Mouse (Mus musculus): Measurements from ENCODE around the gene Lgals9. TPM values are rescaled to one million over a fixed set of nuclear protein-coding genes. Genes with fewer than 3 reads are reported as not detected.
A peak's percentile ranks its signal among the peaks of the same experiment; 100 is the strongest.
"Not testable (repeated sequence)": the region's sequence is repeated elsewhere in the genome, so short reads cannot be mapped to it uniquely, and the experiment has no call there.

Lgals9 gene
- polyA plus RNA-seq, 1 experiment, result 686 TPM

- Histone ChIP-seq H3K27me3 (ENCODE audit: control insufficient read depth, insufficient read depth, low read length) (no peaks in the 10 kb centered on the region), H3K36me3 (ENCODE audit: control insufficient read depth, insufficient read depth, low read length) (peaks cover 61% of the 10 kb centered on the region), H3K4me1 (ENCODE audit: control insufficient read depth, insufficient read depth, insufficient read length, low read length) (no peaks in the 10 kb centered on the region), H3K27ac (ENCODE audit: insufficient read depth, low read depth, low read length) (no peak overlapping the region), H3K4me3 (ENCODE audit: low read depth, low read length) (no peak overlapping the region)
- TF ChIP-seq POLR2A (IDR thresholded peaks at IDR 0.05; ENCODE audit: low read depth, low read length), result no peak
- no peak for TF ChIP-seq CTCF (IDR thresholded peaks at IDR 0.05; ENCODE audit: extremely low read depth, insufficient read length, insufficient replicate concordance, low read depth, low read length)
- 88% methylated on average over 15 of the region's 15 CpGs for WGBS
Measured at GRCm38 (mm10) chr11:79014602-79015325, 30.0 kb upstream of the Lgals9 start.

GRCm38 (mm10) chr11:79013806-79014205 is 29.1 kb upstream of the Lgals9 start:
- H3K36me3 ChIP-seq (ENCODE audit: control insufficient read depth, insufficient read depth, low read length), result peaks cover 51% of the 10 kb centered on the region
- TF ChIP-seq POLR2A (IDR thresholded peaks at IDR 0.05; ENCODE audit: low read depth, low read length) (no peak), CTCF (IDR thresholded peaks at IDR 0.05; ENCODE audit: extremely low read depth, insufficient read length, insufficient replicate concordance, low read depth, low read length) (no peak)
- 81% methylated on average over 9 of the region's 9 CpGs for WGBS
- peaks cover 1% of the 10 kb centered on the region; the same call in 1 of the 2 replicates for H3K4me1 ChIP-seq (ENCODE audit: control insufficient read depth, insufficient read depth, insufficient read length, low read length)
- no peak overlapping the region for H3K27ac ChIP-seq (ENCODE audit: insufficient read depth, low read depth, low read length)
- no peak overlapping the region for H3K4me3 ChIP-seq (ENCODE audit: low read depth, low read length)
- no peaks in the 10 kb centered on the region for H3K27me3 ChIP-seq (ENCODE audit: control insufficient read depth, insufficient read depth, low read length)

GRCm38 (mm10) chr11:79013056-79013455 is 28.3 kb upstream of the Lgals9 start:
- Histone ChIP-seq H3K4me3 (ENCODE audit: low read depth, low read length) (no peak overlapping the region), H3K4me1 (ENCODE audit: control insufficient read depth, insufficient read depth, insufficient read length, low read length) (peaks cover 5% of the 10 kb centered on the region; the same call in 1 of the 2 replicates), H3K36me3 (ENCODE audit: control insufficient read depth, insufficient read depth, low read length) (peaks cover 44% of the 10 kb centered on the region), H3K27ac (ENCODE audit: insufficient read depth, low read depth, low read length) (no peak overlapping the region), H3K27me3 (ENCODE audit: control insufficient read depth, insufficient read depth, low read length) (no peaks in the 10 kb centered on the region)
- TF ChIP-seq CTCF (IDR thresholded peaks at IDR 0.05; ENCODE audit: extremely low read depth, insufficient read length, insufficient replicate concordance, low read depth, low read length), result no peak
- TF ChIP-seq POLR2A (IDR thresholded peaks at IDR 0.05; ENCODE audit: low read depth, low read length), result no peak

- Histone ChIP-seq H3K4me1 (ENCODE audit: control insufficient read depth, insufficient read depth, insufficient read length, low read length) (peaks cover 9% of the 10 kb centered on the region; the same call in 1 of the 2 replicates), H3K4me3 (ENCODE audit: low read depth, low read length) (no peak overlapping the region), H3K36me3 (ENCODE audit: control insufficient read depth, insufficient read depth, low read length) (peaks cover 39% of the 10 kb centered on the region), H3K27me3 (ENCODE audit: control insufficient read depth, insufficient read depth, low read length) (no peaks in the 10 kb centered on the region), H3K27ac (ENCODE audit: insufficient read depth, low read depth, low read length) (no peak overlapping the region)
- WGBS, result 99% methylated on average over 2 of the region's 2 CpGs
- TF ChIP-seq CTCF (IDR thresholded peaks at IDR 0.05; ENCODE audit: extremely low read depth, insufficient read length, insufficient replicate concordance, low read depth, low read length), result no peak
- TF ChIP-seq POLR2A (IDR thresholded peaks at IDR 0.05; ENCODE audit: low read depth, low read length), result no peak
Measured at GRCm38 (mm10) chr11:79012529-79012928, 27.8 kb upstream of the Lgals9 start.

GRCm38 (mm10) chr11:79008891-79009290 is 24.1 kb upstream of the Lgals9 start:
- Histone ChIP-seq H3K4me3 (ENCODE audit: low read depth, low read length) (no peak overlapping the region), H3K36me3 (ENCODE audit: control insufficient read depth, insufficient read depth, low read length) (peaks cover 3% of the 10 kb centered on the region; the same call in 1 of the 2 replicates), H3K4me1 (ENCODE audit: control insufficient read depth, insufficient read depth, insufficient read length, low read length) (peaks cover 24% of the 10 kb centered on the region), H3K27ac (ENCODE audit: insufficient read depth, low read depth, low read length) (peak overlapping the region; percentile 76), H3K27me3 (ENCODE audit: control insufficient read depth, insufficient read depth, low read length) (no peaks in the 10 kb centered on the region)
- 53% methylated on average over 7 of the region's 7 CpGs for WGBS
- TF ChIP-seq CTCF (IDR thresholded peaks at IDR 0.05; ENCODE audit: extremely low read depth, insufficient read length, insufficient replicate concordance, low read depth, low read length) (no peak), POLR2A (IDR thresholded peaks at IDR 0.05; ENCODE audit: low read depth, low read length) (no peak)

GRCm38 (mm10) chr11:79008007-79008775 is 23.4 kb upstream of the Lgals9 start:
- no peaks in the 10 kb centered on the region for H3K27me3 ChIP-seq (ENCODE audit: control insufficient read depth, insufficient read depth, low read length)
- no peaks in the 10 kb centered on the region for H3K36me3 ChIP-seq (ENCODE audit: control insufficient read depth, insufficient read depth, low read length)
- no peak for TF ChIP-seq CTCF (IDR thresholded peaks at IDR 0.05; ENCODE audit: extremely low read depth, insufficient read length, insufficient replicate concordance, low read depth, low read length)
- TF ChIP-seq POLR2A (IDR thresholded peaks at IDR 0.05; ENCODE audit: low read depth, low read length), result no peak; the same call in 1 of the 2 replicates
- peak overlapping the region; percentile 76 for H3K27ac ChIP-seq (ENCODE audit: insufficient read depth, low read depth, low read length)
- WGBS, result 34% methylated on average over 6 of the region's 6 CpGs
- H3K4me1 ChIP-seq (ENCODE audit: control insufficient read depth, insufficient read depth, insufficient read length, low read length), result peaks cover 31% of the 10 kb centered on the region
- H3K4me3 ChIP-seq (ENCODE audit: low read depth, low read length), result no peak overlapping the region

- Histone ChIP-seq H3K27ac (ENCODE audit: insufficient read depth, low read depth, low read length) (peak overlapping the region; percentile 76), H3K4me1 (ENCODE audit: control insufficient read depth, insufficient read depth, insufficient read length, low read length) (peaks cover 37% of the 10 kb centered on the region)
- not testable (repeated sequence) for H3K4me3 ChIP-seq (ENCODE audit: low read depth, low read length); H3K36me3 ChIP-seq (ENCODE audit: control insufficient read depth, insufficient read depth, low read length); H3K27me3 ChIP-seq (ENCODE audit: control insufficient read depth, insufficient read depth, low read length)
- WGBS, result 32% methylated on average over 3 of the region's 3 CpGs
Measured at GRCm38 (mm10) chr11:79007356-79007755, 22.6 kb upstream of the Lgals9 start.

All from small intestine, adult 2 months (tissue).